Mouse (Mus musculus) G1E (cell line): ENCODE measurements around the gene Tapbp.

Experiments used
- CTCF ChIP-seq: IDR thresholded peaks from 2 replicates; pipeline ENCODE4 v1.5.1; 2012; ENCODE audit warnings: low read depth, low read length, inconsistent platforms, mixed read lengths
- GATA1 ChIP-seq: IDR thresholded peaks from 2 replicates; pipeline ENCODE4 v1.6.1; 2012; ENCODE audit warnings: borderline replicate concordance, low read length, inconsistent platforms, mixed read lengths
- TAL1 ChIP-seq: conservative IDR thresholded peaks from 2 replicates; pipeline ENCODE4 v1.6.1; 2012; ENCODE audit warnings: low read depth, low read length, inconsistent platforms, mixed read lengths

DNA sequence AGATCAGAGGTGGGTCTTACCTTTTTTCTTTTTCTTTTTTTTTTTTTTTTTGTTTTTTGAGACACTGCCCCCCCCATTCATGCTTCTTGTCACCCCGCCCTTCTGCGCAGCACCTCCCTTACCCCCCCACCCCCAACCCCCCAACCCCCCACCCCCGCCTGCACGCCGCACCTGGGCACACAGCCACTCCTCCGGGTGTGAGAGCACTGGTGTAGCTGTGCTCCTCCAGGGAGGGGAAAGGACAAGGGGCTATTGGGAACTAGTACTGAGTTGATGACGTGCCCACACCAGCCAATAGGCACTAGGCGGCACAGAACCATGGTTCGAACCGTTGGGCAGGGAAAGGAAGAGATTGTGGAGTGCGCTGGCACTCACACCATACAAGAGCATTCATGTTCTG is 41.3 kb upstream of the Tapbp start:
- TF ChIP-seq CTCF (no peak), GATA1 (no peak), TAL1 (no peak)
